Mouse (Mus musculus): ENCODE results near the gene Scaf4. TPM values are rescaled to one million over a fixed set of nuclear protein-coding genes. Genes with fewer than 3 reads are reported as not detected.

Scaf4 gene
- polyA plus RNA-seq, 1 experiment from 2014 or later, result 30.5 TPM

GRCm38 (mm10) chr16:90210717-90211116 lies 73.6 kb downstream of the Scaf4 start:
- Histone ChIP-seq H3K9me3 (ENCODE audit: control insufficient read depth, low read length) (no peaks in the 10 kb centered on the region), H3K4me1 (ENCODE audit: control insufficient read depth, insufficient read depth, low read length) (no peaks in the 10 kb centered on the region), H3K27me3 (ENCODE audit: control insufficient read depth, insufficient read depth, low read length) (no peaks in the 10 kb centered on the region), H3K27ac (ENCODE audit: low read depth, low read length) (no peak overlapping the region), H3K4me2 (ENCODE audit: low read depth) (no peak overlapping the region), H3K9ac (ENCODE audit: low read length) (no peak overlapping the region), H3K4me3 (ENCODE audit: low read depth, low read length) (no peak overlapping the region), H3K36me3 (ENCODE audit: control insufficient read depth, insufficient read depth, low read length) (no peaks in the 10 kb centered on the region)
- ATAC-seq (ENCODE audit: insufficient read depth, low FRiP score, low TSS enrichment) (no peak), DNase-seq (ENCODE audit: low spot score) (no peak)
- WGBS, result 86% methylated on average over 10 of the region's 10 CpGs

GRCm38 (mm10) chr16:90208996-90209395 lies 75.3 kb downstream of the Scaf4 start:
- Histone ChIP-seq H3K4me3 (ENCODE audit: low read depth, low read length) (no peak overlapping the region), H3K9me3 (ENCODE audit: control insufficient read depth, low read length) (no peaks in the 10 kb centered on the region), H3K27ac (ENCODE audit: low read depth, low read length) (no peak overlapping the region), H3K9ac (ENCODE audit: low read length) (no peak overlapping the region), H3K4me2 (ENCODE audit: low read depth) (no peak overlapping the region), H3K36me3 (ENCODE audit: control insufficient read depth, insufficient read depth, low read length) (no peaks in the 10 kb centered on the region), H3K4me1 (ENCODE audit: control insufficient read depth, insufficient read depth, low read length) (no peaks in the 10 kb centered on the region), H3K27me3 (ENCODE audit: control insufficient read depth, insufficient read depth, low read length) (no peaks in the 10 kb centered on the region)
- DNase-seq (ENCODE audit: low spot score) (no peak), ATAC-seq (ENCODE audit: insufficient read depth, low FRiP score, low TSS enrichment) (no peak)
- 79% methylated on average over 3 of the region's 3 CpGs for WGBS

- DNase-seq (ENCODE audit: low spot score) (no peak), ATAC-seq (ENCODE audit: insufficient read depth, low FRiP score, low TSS enrichment) (no peak)
- no peak overlapping the region for H3K4me2 ChIP-seq (ENCODE audit: low read depth)
- no peaks in the 10 kb centered on the region for H3K9me3 ChIP-seq (ENCODE audit: control insufficient read depth, low read length)
- 96% methylated on average over 2 of the region's 2 CpGs for WGBS
- no peak overlapping the region for H3K4me3 ChIP-seq (ENCODE audit: low read depth, low read length)
- H3K9ac ChIP-seq (ENCODE audit: low read length), result no peak overlapping the region
- H3K27ac ChIP-seq (ENCODE audit: low read depth, low read length), result no peak overlapping the region
- H3K36me3 ChIP-seq (ENCODE audit: control insufficient read depth, insufficient read depth, low read length), result no peaks in the 10 kb centered on the region
- no peaks in the 10 kb centered on the region for H3K4me1 ChIP-seq (ENCODE audit: control insufficient read depth, insufficient read depth, low read length)
- no peaks in the 10 kb centered on the region for H3K27me3 ChIP-seq (ENCODE audit: control insufficient read depth, insufficient read depth, low read length)
Observed at GRCm38 (mm10) chr16:90204868-90205267, 79.4 kb downstream of the Scaf4 start.

GRCm38 (mm10) chr16:90203226-90203962 lies 80.9 kb downstream of the Scaf4 start:
- WGBS, result 90% methylated on average over 6 of the region's 6 CpGs
- no peaks in the 10 kb centered on the region for H3K27me3 ChIP-seq (ENCODE audit: control insufficient read depth, insufficient read depth, low read length)

GRCm38 (mm10) chr16:90202140-90202539 lies 82.2 kb downstream of the Scaf4 start:
- no peak for ATAC-seq (ENCODE audit: insufficient read depth, low FRiP score, low TSS enrichment)

More at GRCm38 (mm10) chr16:90203226-90203962, 80.9 kb downstream of the Scaf4 start:
- ATAC-seq (ENCODE audit: insufficient read depth, low FRiP score, low TSS enrichment), result no peak
- H3K36me3 ChIP-seq (ENCODE audit: control insufficient read depth, insufficient read depth, low read length), result no peaks in the 10 kb centered on the region
- no peak overlapping the region for H3K4me3 ChIP-seq (ENCODE audit: low read depth, low read length)
- no peak overlapping the region for H3K27ac ChIP-seq (ENCODE audit: low read depth, low read length)
- DNase-seq (ENCODE audit: low spot score), result no peak
- H3K9ac ChIP-seq (ENCODE audit: low read length), result no peak overlapping the region
- H3K4me2 ChIP-seq (ENCODE audit: low read depth), result no peak overlapping the region
- no peaks in the 10 kb centered on the region for H3K9me3 ChIP-seq (ENCODE audit: control insufficient read depth, low read length)
- H3K4me1 ChIP-seq (ENCODE audit: control insufficient read depth, insufficient read depth, low read length), result no peaks in the 10 kb centered on the region

GRCm38 (mm10) chr16:90199174-90199573 lies 85.1 kb downstream of the Scaf4 start:
- no peak overlapping the region for H3K4me2 ChIP-seq (ENCODE audit: low read depth)
- no peaks in the 10 kb centered on the region for H3K9me3 ChIP-seq (ENCODE audit: control insufficient read depth, low read length)
- ATAC-seq (ENCODE audit: insufficient read depth, low FRiP score, low TSS enrichment), result no peak
- no peaks in the 10 kb centered on the region for H3K4me1 ChIP-seq (ENCODE audit: control insufficient read depth, insufficient read depth, low read length)
- H3K9ac ChIP-seq (ENCODE audit: low read length), result no peak overlapping the region
- no peak for DNase-seq (ENCODE audit: low spot score)
- H3K4me3 ChIP-seq (ENCODE audit: low read depth, low read length), result no peak overlapping the region
- H3K36me3 ChIP-seq (ENCODE audit: control insufficient read depth, insufficient read depth, low read length), result no peaks in the 10 kb centered on the region
- 90% methylated on average over 10 of the region's 10 CpGs for WGBS
- no peaks in the 10 kb centered on the region for H3K27me3 ChIP-seq (ENCODE audit: control insufficient read depth, insufficient read depth, low read length)
- no peak overlapping the region for H3K27ac ChIP-seq (ENCODE audit: low read depth, low read length)

More at GRCm38 (mm10) chr16:90202140-90202539, 82.2 kb downstream of the Scaf4 start:
- no peak overlapping the region for H3K4me2 ChIP-seq (ENCODE audit: low read depth)
- 81% methylated on average over 19 of the region's 19 CpGs for WGBS
- no peak overlapping the region for H3K9ac ChIP-seq (ENCODE audit: low read length)
- no peaks in the 10 kb centered on the region for H3K9me3 ChIP-seq (ENCODE audit: control insufficient read depth, low read length)
- no peak for DNase-seq (ENCODE audit: low spot score)
- no peaks in the 10 kb centered on the region for H3K4me1 ChIP-seq (ENCODE audit: control insufficient read depth, insufficient read depth, low read length)
- H3K27ac ChIP-seq (ENCODE audit: low read depth, low read length), result no peak overlapping the region
- no peak overlapping the region for H3K4me3 ChIP-seq (ENCODE audit: low read depth, low read length)
- H3K36me3 ChIP-seq (ENCODE audit: control insufficient read depth, insufficient read depth, low read length), result no peaks in the 10 kb centered on the region
- H3K27me3 ChIP-seq (ENCODE audit: control insufficient read depth, insufficient read depth, low read length), result no peaks in the 10 kb centered on the region

- H3K27ac ChIP-seq (ENCODE audit: low read depth, low read length), result no peak overlapping the region
- H3K9ac ChIP-seq (ENCODE audit: low read length), result no peak overlapping the region
- no peaks in the 10 kb centered on the region for H3K27me3 ChIP-seq (ENCODE audit: control insufficient read depth, insufficient read depth, low read length)
- H3K4me3 ChIP-seq (ENCODE audit: low read depth, low read length), result no peak overlapping the region
- no peak for ATAC-seq (ENCODE audit: insufficient read depth, low FRiP score, low TSS enrichment)
- H3K4me2 ChIP-seq (ENCODE audit: low read depth), result no peak overlapping the region
- H3K36me3 ChIP-seq (ENCODE audit: control insufficient read depth, insufficient read depth, low read length), result no peaks in the 10 kb centered on the region
- no peaks in the 10 kb centered on the region for H3K4me1 ChIP-seq (ENCODE audit: control insufficient read depth, insufficient read depth, low read length)
- no peaks in the 10 kb centered on the region for H3K9me3 ChIP-seq (ENCODE audit: control insufficient read depth, low read length)
- WGBS, result 88% methylated on average over 6 of the region's 6 CpGs
- no peak for DNase-seq (ENCODE audit: low spot score)
Observed at GRCm38 (mm10) chr16:90198626-90199025, 85.7 kb downstream of the Scaf4 start.

- WGBS, result 3% methylated on average over 21 of the region's 22 CpGs
- Histone ChIP-seq H3K9ac (ENCODE audit: low read length) (peak overlapping the region; percentile 55), H3K27ac (ENCODE audit: low read depth, low read length) (no peak overlapping the region), H3K4me3 (ENCODE audit: low read depth, low read length) (peak overlapping the region; percentile 38), H3K4me2 (ENCODE audit: low read depth) (peak overlapping the region; percentile 45), H3K36me3 (ENCODE audit: control insufficient read depth, insufficient read depth, low read length) (no peaks in the 10 kb centered on the region), H3K9me3 (ENCODE audit: control insufficient read depth, low read length) (no peaks in the 10 kb centered on the region), H3K4me1 (ENCODE audit: control insufficient read depth, insufficient read depth, low read length) (no peaks in the 10 kb centered on the region), H3K27me3 (ENCODE audit: control insufficient read depth, insufficient read depth, low read length) (no peaks in the 10 kb centered on the region)
- DNase-seq (ENCODE audit: low spot score) (peak; percentile 81), ATAC-seq (ENCODE audit: insufficient read depth, low FRiP score, low TSS enrichment) (peak; percentile 91)
Observed at GRCm38 (mm10) chr16:90197337-90197973, 86.8 kb downstream of the Scaf4 start.

All from neural tube, embryonic 11.5 days (tissue).